Mouse (Mus musculus): ENCODE measurements at regions not wholly inside any gene's neighbourhood (a gene's known extent, or its start where the extent isn't known, plus 50 kb on each side); places are given as distances from the start of the nearest gene placed in this dataset.

- TF ChIP-seq POLR2A (IDR thresholded peaks at IDR 0.05; ENCODE audit: borderline replicate concordance, extremely low read depth, insufficient read depth, insufficient read length): no peak
- Histone ChIP-seq H3K4me3 (replicated peaks; ENCODE audit: low read length) (no peak overlapping the region), H3K9me3 (ENCODE audit: control insufficient read depth, low read length) (no peaks in the 10 kb centered on the region), H3K27me3 (ENCODE audit: control insufficient read depth, insufficient read depth, low read length) (no peaks in the 10 kb centered on the region), H3K27ac (replicated peaks; ENCODE audit: low read depth, low read length) (no peak overlapping the region), H3K9ac (ENCODE audit: low read depth, low read length, severe bottlenecking) (no peak overlapping the region), H3K36me3 (ENCODE audit: control insufficient read depth, insufficient read depth, low read length) (no peaks in the 10 kb centered on the region), H3K4me1 (ENCODE audit: control insufficient read depth, insufficient read depth, low read length) (peaks cover 20% of the 10 kb centered on the region), H3K4me2 (replicated peaks; ENCODE audit: low read depth, low read length, severe bottlenecking) (no peak overlapping the region)
- ATAC-seq (ENCODE audit: low FRiP score, low read depth): no peak
- whole genome bisulfite sequencing: 64% methylated on average over 13 of the region's 13 CpGs
- no peak for DNase-seq (ENCODE audit: low spot score)
Measured at GRCm38 (mm10) chr1:136685191-136686060, 60.7 kb downstream of the Zfp281 start.

GRCm38 (mm10) chr1:136686467-136686866 is 61.8 kb downstream of the Zfp281 start:
- peaks cover 20% of the 10 kb centered on the region for H3K4me1 ChIP-seq (ENCODE audit: control insufficient read depth, insufficient read depth, low read length)
- H3K27me3 ChIP-seq (ENCODE audit: control insufficient read depth, insufficient read depth, low read length): no peaks in the 10 kb centered on the region
- H3K36me3 ChIP-seq (ENCODE audit: control insufficient read depth, insufficient read depth, low read length): no peaks in the 10 kb centered on the region
- H3K4me2 ChIP-seq (replicated peaks; ENCODE audit: low read depth, low read length, severe bottlenecking): no peak overlapping the region
- H3K9ac ChIP-seq (ENCODE audit: low read depth, low read length, severe bottlenecking): no peak overlapping the region
- no peaks in the 10 kb centered on the region for H3K9me3 ChIP-seq (ENCODE audit: control insufficient read depth, low read length)
- no peak for ATAC-seq (ENCODE audit: low FRiP score, low read depth)
- no peak overlapping the region for H3K27ac ChIP-seq (replicated peaks; ENCODE audit: low read depth, low read length)
- no peak overlapping the region for H3K4me3 ChIP-seq (replicated peaks; ENCODE audit: low read length)
- TF ChIP-seq POLR2A (IDR thresholded peaks at IDR 0.05; ENCODE audit: borderline replicate concordance, extremely low read depth, insufficient read depth, insufficient read length): no peak
- DNase-seq (ENCODE audit: low spot score): no peak

- Histone ChIP-seq H3K4me1 (ENCODE audit: control insufficient read depth, insufficient read depth, low read length) (no peaks in the 10 kb centered on the region; the same call in 1 of the 2 replicates), H3K4me3 (replicated peaks; ENCODE audit: low read length) (no peak overlapping the region), H3K27me3 (ENCODE audit: control insufficient read depth, insufficient read depth, low read length) (no peaks in the 10 kb centered on the region), H3K36me3 (ENCODE audit: control insufficient read depth, insufficient read depth, low read length) (no peaks in the 10 kb centered on the region), H3K9ac (ENCODE audit: low read depth, low read length, severe bottlenecking) (no peak overlapping the region), H3K4me2 (replicated peaks; ENCODE audit: low read depth, low read length, severe bottlenecking) (no peak overlapping the region), H3K27ac (replicated peaks; ENCODE audit: low read depth, low read length) (no peak overlapping the region), H3K9me3 (ENCODE audit: control insufficient read depth, low read length) (no peaks in the 10 kb centered on the region)
- WGBS: 42% methylated on average over 2 of the region's 2 CpGs
- DNase-seq (ENCODE audit: low spot score) (no peak), ATAC-seq (ENCODE audit: low FRiP score, low read depth) (no peak)
- TF ChIP-seq POLR2A (IDR thresholded peaks at IDR 0.05; ENCODE audit: borderline replicate concordance, extremely low read depth, insufficient read depth, insufficient read length): no peak
Measured at GRCm38 (mm10) chr1:136690068-136690467, 65.4 kb downstream of the Zfp281 start.

- DNase-seq (ENCODE audit: low spot score) (no peak), ATAC-seq (ENCODE audit: low FRiP score, low read depth) (no peak)
- Histone ChIP-seq H3K4me1 (ENCODE audit: control insufficient read depth, insufficient read depth, low read length) (peaks cover 3% of the 10 kb centered on the region; the same call in 1 of the 2 replicates), H3K36me3 (ENCODE audit: control insufficient read depth, insufficient read depth, low read length) (no peaks in the 10 kb centered on the region), H3K4me3 (replicated peaks; ENCODE audit: low read length) (no peak overlapping the region), H3K27me3 (ENCODE audit: control insufficient read depth, insufficient read depth, low read length) (no peaks in the 10 kb centered on the region), H3K4me2 (replicated peaks; ENCODE audit: low read depth, low read length, severe bottlenecking) (no peak overlapping the region), H3K9me3 (ENCODE audit: control insufficient read depth, low read length) (no peaks in the 10 kb centered on the region), H3K27ac (replicated peaks; ENCODE audit: low read depth, low read length) (no peak overlapping the region), H3K9ac (ENCODE audit: low read depth, low read length, severe bottlenecking) (no peak overlapping the region)
- no peak for TF ChIP-seq POLR2A (IDR thresholded peaks at IDR 0.05; ENCODE audit: borderline replicate concordance, extremely low read depth, insufficient read depth, insufficient read length)
- WGBS: 52% methylated on average over 5 of the region's 5 CpGs
Measured at GRCm38 (mm10) chr1:136693421-136693820, 68.7 kb downstream of the Zfp281 start.

GRCm38 (mm10) chr1:136694983-136695382 is 70.3 kb downstream of the Zfp281 start:
- TF ChIP-seq POLR2A (IDR thresholded peaks at IDR 0.05; ENCODE audit: borderline replicate concordance, extremely low read depth, insufficient read depth, insufficient read length): no peak
- Histone ChIP-seq H3K9me3 (ENCODE audit: control insufficient read depth, low read length) (no peaks in the 10 kb centered on the region), H3K4me3 (replicated peaks; ENCODE audit: low read length) (no peak overlapping the region), H3K27ac (replicated peaks; ENCODE audit: low read depth, low read length) (no peak overlapping the region), H3K4me1 (ENCODE audit: control insufficient read depth, insufficient read depth, low read length) (peaks cover 6% of the 10 kb centered on the region; the same call in 1 of the 2 replicates), H3K4me2 (replicated peaks; ENCODE audit: low read depth, low read length, severe bottlenecking) (no peak overlapping the region), H3K9ac (ENCODE audit: low read depth, low read length, severe bottlenecking) (no peak overlapping the region), H3K36me3 (ENCODE audit: control insufficient read depth, insufficient read depth, low read length) (no peaks in the 10 kb centered on the region), H3K27me3 (ENCODE audit: control insufficient read depth, insufficient read depth, low read length) (no peaks in the 10 kb centered on the region)
- ATAC-seq (ENCODE audit: low FRiP score, low read depth): no peak
- DNase-seq (ENCODE audit: low spot score): no peak
- 35% methylated on average over 7 of the region's 7 CpGs for WGBS

All from limb, embryonic 14.5 days (tissue).